Mouse (Mus musculus): ENCODE measurements around the gene Ambra1. TPM values are rescaled to one million over a fixed set of nuclear protein-coding genes. Genes with fewer than 3 reads are reported as not detected.

Ambra1 gene
- total RNA-seq, 2 experiments from 2014 or later: 50.5 to 52.3 TPM

GRCm38 (mm10) chr2:91949411-91950274 is 219.7 kb downstream of the Ambra1 start:
- intact Hi-C loops (cut with DNase I): no loop called here
- DNase-seq (ENCODE audit: low spot score in 2 of 2): no peak

- DNase-seq (ENCODE audit: low spot score in 2 of 2): peak in 1 of 2 experiments; percentile 65
- intact Hi-C loops (cut with DNase I): no loop called here
Measured at GRCm38 (mm10) chr2:91950275-91951085, 220.5 kb downstream of the Ambra1 start.

GRCm38 (mm10) chr2:91953825-91954224 is 223.9 kb downstream of the Ambra1 start:
- DNase-seq (ENCODE audit: low spot score in 2 of 2): peak in 1 of 2 experiments; percentile 19
- intact Hi-C loops (cut with DNase I): no loop called here

- DNase-seq (ENCODE audit: low spot score in 2 of 2): peak in 1 of 2 experiments; percentile 6
- intact Hi-C loops (cut with DNase I): no loop called here
Measured at GRCm38 (mm10) chr2:91955121-91955591, 225.2 kb downstream of the Ambra1 start.

GRCm38 (mm10) chr2:91955875-91956274 is 225.9 kb downstream of the Ambra1 start:
- DNase-seq (ENCODE audit: low spot score in 2 of 2): no peak
- intact Hi-C loops (cut with DNase I): no loop called here

GRCm38 (mm10) chr2:91957096-91957495 is 227.2 kb downstream of the Ambra1 start:
- peak; percentile 84 to 97 for DNase-seq (ENCODE audit: low spot score in 2 of 2)
- intact Hi-C loops (cut with DNase I): no loop called here

GRCm38 (mm10) chr2:91958049-91958448 is 228.1 kb downstream of the Ambra1 start:
- intact Hi-C loops (cut with DNase I): no loop called here

GRCm38 (mm10) chr2:91958701-91959457 is 228.9 kb downstream of the Ambra1 start:
- intact Hi-C loops (cut with DNase I): loop anchor here (1.0 kb wide), 1 partner anchor 15 kb away; no protein-coding TSS in a partner anchor
- peak in 1 of 2 experiments; percentile 68 for DNase-seq (ENCODE audit: low spot score in 2 of 2)

More at GRCm38 (mm10) chr2:91958049-91958448, 228.1 kb downstream of the Ambra1 start:
- no peak for DNase-seq (ENCODE audit: low spot score in 2 of 2)

- DNase-seq (ENCODE audit: low spot score in 2 of 2): no peak
- intact Hi-C loops (cut with DNase I): loop anchor here (1.0 to 5.0 kb wide), 2 partner anchors 15 to 32 kb away; partner anchors contain the start of gene Chrm4
Measured at GRCm38 (mm10) chr2:91959544-91960410, 229.8 kb downstream of the Ambra1 start.

GRCm38 (mm10) chr2:91960459-91960858 is 230.5 kb downstream of the Ambra1 start:
- DNase-seq (ENCODE audit: low spot score in 2 of 2): no peak
- intact Hi-C loops (cut with DNase I): loop anchor here (5.0 kb wide), 1 partner anchor 33 kb away; the partner anchor contains the start of gene Chrm4

GRCm38 (mm10) chr2:91961901-91962761 is 232.2 kb downstream of the Ambra1 start:
- intact Hi-C loops (cut with DNase I): loop anchor here (5.0 kb wide), 1 partner anchor 35 kb away; the partner anchor contains the start of gene Chrm4
- DNase-seq (ENCODE audit: low spot score in 2 of 2): no peak

GRCm38 (mm10) chr2:91962864-91963401 is 233.0 kb downstream of the Ambra1 start:
- intact Hi-C loops (cut with DNase I): loop anchor here (5.0 kb wide), 1 partner anchor 36 kb away; the partner anchor contains the start of gene Chrm4
- no peak for DNase-seq (ENCODE audit: low spot score in 2 of 2)

- intact Hi-C loops (cut with DNase I): loop anchor here (5.0 kb wide), 1 partner anchor 36 kb away; the partner anchor contains the start of gene Chrm4
Measured at GRCm38 (mm10) chr2:91963443-91963932, 233.6 kb downstream of the Ambra1 start.

GRCm38 (mm10) chr2:91964610-91965204 is 234.8 kb downstream of the Ambra1 start:
- intact Hi-C loops (cut with DNase I): loop anchor here (5.0 kb wide), 1 partner anchor 37 kb away; the partner anchor contains the start of gene Chrm4
- DNase-seq (ENCODE audit: low spot score in 2 of 2): no peak

More at GRCm38 (mm10) chr2:91963443-91963932, 233.6 kb downstream of the Ambra1 start:
- peak; percentile 92 to 95 for DNase-seq (ENCODE audit: low spot score in 2 of 2)

- DNase-seq (ENCODE audit: low spot score in 2 of 2): no peak
- intact Hi-C loops (cut with DNase I): no loop called here
Measured at GRCm38 (mm10) chr2:91965417-91965816, 235.5 kb downstream of the Ambra1 start.

- intact Hi-C loops (cut with DNase I): no loop called here
- no peak for DNase-seq (ENCODE audit: low spot score in 2 of 2)
Measured at GRCm38 (mm10) chr2:91966367-91966766, 236.4 kb downstream of the Ambra1 start.

Data from left cerebral cortex, postnatal 25 days (tissue).